Comparison of ENCODE assay signal across 12 mouse cellular contexts in genomic region chr5:43456018-43456417, GRCm38 (mm10). TPM values are rescaled to one million over a fixed set of nuclear protein-coding genes. Genes with fewer than 3 reads are reported as not detected.
DNase-seq lines count a peak whose midpoint lies in the region; ATAC-seq and TF ChIP-seq lines count a peak whose summit lies in the region.
"Had no signal": no experiment of that assay in that cellular context is flagged by ENCODE, and none has a peak within 500 bp of the region (broad histone marks: within the 10 kb centered on the region; RNA-seq: fewer than 3 reads in every experiment).

No protein-coding gene starts in this region.

- H3K9me3 ChIP-seq in heart, embryonic 13.5 days: no peaks in the 10 kb centered on the region
- no peaks in the 10 kb centered on the region for H3K9me3 ChIP-seq in lung, embryonic 16.5 days (ENCODE audit: control insufficient read depth, low read length)
- H3K9me3 ChIP-seq: neural tube, embryonic 12.5 days had no signal

- H3K27ac ChIP-seq in gastrocnemius, adult 2 months: no peak overlapping the region
- H3K27ac ChIP-seq in heart, embryonic 13.5 days (replicated peaks): peak overlapping the region; percentile 32; the same call in 1 of the 2 replicates
- H3K27ac ChIP-seq in lung, embryonic 16.5 days (ENCODE audit: low read length): peak overlapping the region; percentile 9; the same call in 1 of the 2 replicates
- H3K27ac ChIP-seq: liver, embryonic 14.5 days; neural tube, embryonic 12.5 days had no signal

- peaks cover 19% of the 10 kb centered on the region for H3K4me1 ChIP-seq in heart, embryonic 13.5 days
- no peaks in the 10 kb centered on the region for H3K4me1 ChIP-seq in lung, embryonic 16.5 days (replicated peaks; ENCODE audit: control insufficient read depth, insufficient read depth, low read length)
- H3K4me1 ChIP-seq: neural tube, embryonic 12.5 days had no signal

- H3K4me2 ChIP-seq in heart, embryonic 13.5 days: no peak overlapping the region
- H3K4me2 ChIP-seq in lung, embryonic 16.5 days (ENCODE audit: low read depth, low read length): no peak overlapping the region
- H3K4me2 ChIP-seq: neural tube, embryonic 12.5 days had no signal

- TF ChIP-seq CTCF in gastrocnemius, adult 2 months (IDR thresholded peaks at IDR 0.05): no peak

- ATAC-seq in heart, embryonic 13.5 days (ENCODE audit: extremely low read depth, insufficient number of reproducible peaks, low FRiP score, low TSS enrichment): peak; percentile 51; the same call in 1 of the 2 replicates
- peak; percentile 96 for ATAC-seq in lung, embryonic 16.5 days (ENCODE audit: low read depth)
- ATAC-seq in megakaryocyte progenitor cell, adult 5-6 weeks (replicated peaks; ENCODE audit: poor library complexity): no peak
- ATAC-seq: forebrain, embryonic 16.5 days; Patski had no signal

- H3K36me3 ChIP-seq in heart, embryonic 13.5 days: no peaks in the 10 kb centered on the region
- H3K36me3 ChIP-seq in lung, embryonic 16.5 days (ENCODE audit: control insufficient read depth, insufficient read depth, low read length): no peaks in the 10 kb centered on the region
- H3K36me3 ChIP-seq: neural tube, embryonic 12.5 days had no signal

- WGBS in heart, embryonic 13.5 days: 20% methylated on average over 3 of the region's 3 CpGs
- WGBS in lung, embryonic 16.5 days: 45% methylated on average over 3 of the region's 3 CpGs

- no peak overlapping the region for H3K4me3 ChIP-seq in gastrocnemius, adult 2 months
- H3K4me3 ChIP-seq in heart, embryonic 13.5 days: no peak overlapping the region
- no peak overlapping the region for H3K4me3 ChIP-seq in lung, embryonic 16.5 days (ENCODE audit: low read length)
- H3K4me3 ChIP-seq: neural tube, embryonic 12.5 days had no signal

- H3K9ac ChIP-seq in heart, embryonic 13.5 days: no peak overlapping the region
- H3K9ac ChIP-seq in lung, embryonic 16.5 days (ENCODE audit: low read length): no peak overlapping the region
- H3K9ac ChIP-seq: liver, embryonic 14.5 days; neural tube, embryonic 12.5 days had no signal

- peak; percentile 28 for DNase-seq in gastrocnemius, adult 2 months
- DNase-seq in gastrocnemius, postnatal 4 days (ENCODE audit: low spot score in 2 of 2): no peak
- peak; percentile 24 for DNase-seq in brain, adult 2 months (ENCODE audit: low read depth, low spot score)
- DNase-seq in adrenal gland, adult 2 months: no peak
- DNase-seq in right cerebral cortex, postnatal 14 days: no peak

- H3K27me3 ChIP-seq in heart, embryonic 13.5 days (replicated peaks): no peaks in the 10 kb centered on the region
- no peaks in the 10 kb centered on the region for H3K27me3 ChIP-seq in lung, embryonic 16.5 days (ENCODE audit: control insufficient read depth, insufficient read depth, low read depth, low read length)
- H3K27me3 ChIP-seq: neural tube, embryonic 12.5 days; Patski had no signal

- intact Hi-C loops in gastrocnemius, adult 2 months (cut with DNase I): no loop called here

RNA-seq across cellular contexts. Expression of gene C1qtnf7, which starts 59.3 kb away (rescaled TPM):
- total RNA-seq in gastrocnemius, adult 2 months (2021): 1 to 10 TPM in 1 of 2 experiments, under 1 TPM in 1; 0.51 to 1.4 TPM
- 1 to 10 TPM; 3.5 to 4.2 TPM for total RNA-seq in gastrocnemius, postnatal 4 days (2021)
- polyA plus RNA-seq in heart, embryonic 13.5 days (2015; fragmentation: Nextera tagmentation; extraction: Ambion mirVana): 7.6 and 8.0 TPM in 2 replicates
- polyA plus RNA-seq in lung, embryonic 16.5 days (2015; fragmentation: Nextera tagmentation; extraction: Ambion mirVana): 45.5 and 47.8 TPM in 2 replicates
- total RNA-seq in adrenal gland, adult 2 months (2021): 1 to 10 TPM; 3.7 to 6.3 TPM
- 0.65 and 1.2 TPM in 2 replicates for polyA plus RNA-seq in adrenal gland, adult 2 months (2012; rRNA removed)
- not detected in 2 replicates for total RNA-seq in megakaryocyte progenitor cell, adult 5-6 weeks (2015)
- total RNA-seq in megakaryocyte progenitor cell, adult 5-6 weeks (2017): not detected in 2 replicates

Comparison
In these comparisons a context has a peak if more than half of its experiments do, and no peak if none do; other contexts are left out.
1. DNase-seq: peak in gastrocnemius, adult 2 months (single experiment) and brain, adult 2 months (single experiment); none in gastrocnemius, postnatal 4 days (0 of 2), adrenal gland, adult 2 months (single experiment) and right cerebral cortex, postnatal 14 days (single experiment).